Mouse (Mus musculus): ENCODE measurements around the gene Rgs14. TPM values are rescaled to one million over a fixed set of nuclear protein-coding genes. Genes with fewer than 3 reads are reported as not detected.

Rgs14 gene
- polyA plus RNA-seq, 1 experiment from 2014 or later, result 1.0 TPM

DNA sequence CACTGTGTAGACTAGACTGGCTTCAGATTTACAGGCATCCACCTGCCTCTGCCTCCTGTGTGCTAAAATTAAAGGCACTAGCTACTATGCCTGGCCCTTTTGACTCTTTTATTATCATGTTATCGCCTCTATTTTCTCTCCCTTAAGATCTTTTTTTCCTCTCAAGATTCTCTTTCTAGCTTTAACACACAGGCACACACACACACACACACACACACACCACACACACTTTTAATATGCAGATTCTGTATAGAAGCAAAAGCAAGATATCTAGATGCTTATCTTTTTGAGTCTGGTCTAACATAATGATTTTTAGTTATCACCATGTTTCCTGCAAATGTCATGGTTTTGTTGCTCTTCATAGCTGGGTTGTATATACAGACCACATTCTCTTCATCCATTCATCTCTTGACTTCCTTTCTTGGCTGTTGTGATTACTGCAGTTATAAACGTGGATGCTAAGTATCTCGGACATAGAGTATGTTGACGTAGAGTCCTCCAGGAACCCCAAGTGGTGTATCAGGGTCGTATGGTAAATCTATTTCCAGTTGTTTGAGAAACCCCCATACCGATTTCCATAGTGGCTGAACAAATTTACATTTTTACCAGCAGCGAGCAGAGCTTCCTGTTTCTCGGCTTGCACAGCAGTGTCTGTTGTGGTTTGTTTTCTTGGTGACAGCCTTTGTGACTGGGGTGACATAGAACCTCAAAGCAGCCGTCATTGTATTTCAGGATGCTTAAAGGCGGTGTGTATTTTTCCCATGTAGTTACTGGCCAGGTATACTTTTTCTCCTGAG lies 62.6 kb downstream of the Rgs14 start:
- Histone ChIP-seq H3K4me3 (no peak overlapping the region), H3K36me3 (no peaks in the 10 kb centered on the region), H3K9ac (no peak overlapping the region), H3K4me1 (no peaks in the 10 kb centered on the region), H3K4me2 (replicated peaks) (no peak overlapping the region), H3K27ac (no peak overlapping the region), H3K27me3 (replicated peaks) (0 out of 2 replicates have a peak, but pooled peaks cover 2% of the 10 kb centered on the region), H3K9me3 (no peaks in the 10 kb centered on the region)
- 79% methylated on average over 10 of the region's 10 CpGs for WGBS
- no peak for ATAC-seq (ENCODE audit: low FRiP score, low read depth)

Other genes starting within 250 kb of the Rgs14 start
- gene Gm17617, start 236.2 kb upstream of the Rgs14 start, polyA plus RNA-seq (2016; fragmentation: Nextera tagmentation; extraction: Ambion mirVana), result not detected in 2 replicates
- gene Fgfr4, start 217.1 kb upstream of the Rgs14 start, polyA plus RNA-seq (2016; fragmentation: Nextera tagmentation; extraction: Ambion mirVana), result 2.8 and 3.7 TPM in 2 replicates
- 68.6 and 81.6 TPM in 2 replicates for gene Nsd1, start 159.9 kb upstream of the Rgs14 start, polyA plus RNA-seq (2016; fragmentation: Nextera tagmentation; extraction: Ambion mirVana)
- 321 and 339 TPM in 2 replicates for gene Prelid1, start 49.2 kb upstream of the Rgs14 start, polyA plus RNA-seq (2016; fragmentation: Nextera tagmentation; extraction: Ambion mirVana)
- 100.0 and 109 TPM in 2 replicates for gene Rab24, start 47.8 kb upstream of the Rgs14 start, polyA plus RNA-seq (2016; fragmentation: Nextera tagmentation; extraction: Ambion mirVana)
- gene Mxd3, start 39.9 kb upstream of the Rgs14 start, polyA plus RNA-seq (2016; fragmentation: Nextera tagmentation; extraction: Ambion mirVana), result 24.3 and 26.0 TPM in 2 replicates
- gene Lman2, start 6.9 kb upstream of the Rgs14 start, polyA plus RNA-seq (2016; fragmentation: Nextera tagmentation; extraction: Ambion mirVana), result 82.0 and 86.1 TPM in 2 replicates
- gene Slc34a1, start 28.5 kb downstream of the Rgs14 start, polyA plus RNA-seq (2016; fragmentation: Nextera tagmentation; extraction: Ambion mirVana), result 0.22 TPM in 2 replicates
- not detected in 2 replicates for gene Pfn3, start 45.5 kb downstream of the Rgs14 start, polyA plus RNA-seq (2016; fragmentation: Nextera tagmentation; extraction: Ambion mirVana)
- 0.17 TPM in 1 of 2 replicates, not detected in the other for gene F12, start 57.1 kb downstream of the Rgs14 start, polyA plus RNA-seq (2016; fragmentation: Nextera tagmentation; extraction: Ambion mirVana)
- gene Grk6, start 75.3 kb downstream of the Rgs14 start, polyA plus RNA-seq (2016; fragmentation: Nextera tagmentation; extraction: Ambion mirVana), result 51.8 and 52.4 TPM in 2 replicates
- 1.8 TPM in 2 replicates for gene Prr7, start 94.5 kb downstream of the Rgs14 start, polyA plus RNA-seq (2016; fragmentation: Nextera tagmentation; extraction: Ambion mirVana)
- 575 and 596 TPM in 2 replicates for gene Dbn1, start 118.4 kb downstream of the Rgs14 start, polyA plus RNA-seq (2016; fragmentation: Nextera tagmentation; extraction: Ambion mirVana)
- 158 and 166 TPM in 2 replicates for gene Pdlim7, start 143.9 kb downstream of the Rgs14 start, polyA plus RNA-seq (2016; fragmentation: Nextera tagmentation; extraction: Ambion mirVana)
- 3.7 and 4.3 TPM in 2 replicates for gene Dok3, start 159.6 kb downstream of the Rgs14 start, polyA plus RNA-seq (2016; fragmentation: Nextera tagmentation; extraction: Ambion mirVana)
- 64.1 and 64.4 TPM in 2 replicates for gene Ddx41, start 166.9 kb downstream of the Rgs14 start, polyA plus RNA-seq (2016; fragmentation: Nextera tagmentation; extraction: Ambion mirVana)
- 66.9 and 70.7 TPM in 2 replicates for gene Fam193b, start 201.4 kb downstream of the Rgs14 start, polyA plus RNA-seq (2016; fragmentation: Nextera tagmentation; extraction: Ambion mirVana)
- gene Tmed9, start 204.0 kb downstream of the Rgs14 start, polyA plus RNA-seq (2016; fragmentation: Nextera tagmentation; extraction: Ambion mirVana), result 109 and 111 TPM in 2 replicates
- gene B4galt7, start 230.2 kb downstream of the Rgs14 start, polyA plus RNA-seq (2016; fragmentation: Nextera tagmentation; extraction: Ambion mirVana), result 42.4 and 44.3 TPM in 2 replicates

Data from neural tube, embryonic 12.5 days (tissue).